Mouse (Mus musculus): ENCODE results near the gene Spsb3.

GRCm38 (mm10) chr17:24877336-24878116 lies 8.9 kb upstream of the Spsb3 start:
- TF ChIP-seq CTCF (IDR thresholded peaks at IDR 0.05) (no peak), POLR2A (IDR thresholded peaks at IDR 0.05; ENCODE audit: insufficient read depth, low read depth, low read length) (no peak), EP300 (IDR thresholded peaks at IDR 0.05; ENCODE audit: insufficient read depth, low read depth, low read length) (no peak)

Measured in heart, adult 2 months (tissue).